In the genomic region with DNA sequence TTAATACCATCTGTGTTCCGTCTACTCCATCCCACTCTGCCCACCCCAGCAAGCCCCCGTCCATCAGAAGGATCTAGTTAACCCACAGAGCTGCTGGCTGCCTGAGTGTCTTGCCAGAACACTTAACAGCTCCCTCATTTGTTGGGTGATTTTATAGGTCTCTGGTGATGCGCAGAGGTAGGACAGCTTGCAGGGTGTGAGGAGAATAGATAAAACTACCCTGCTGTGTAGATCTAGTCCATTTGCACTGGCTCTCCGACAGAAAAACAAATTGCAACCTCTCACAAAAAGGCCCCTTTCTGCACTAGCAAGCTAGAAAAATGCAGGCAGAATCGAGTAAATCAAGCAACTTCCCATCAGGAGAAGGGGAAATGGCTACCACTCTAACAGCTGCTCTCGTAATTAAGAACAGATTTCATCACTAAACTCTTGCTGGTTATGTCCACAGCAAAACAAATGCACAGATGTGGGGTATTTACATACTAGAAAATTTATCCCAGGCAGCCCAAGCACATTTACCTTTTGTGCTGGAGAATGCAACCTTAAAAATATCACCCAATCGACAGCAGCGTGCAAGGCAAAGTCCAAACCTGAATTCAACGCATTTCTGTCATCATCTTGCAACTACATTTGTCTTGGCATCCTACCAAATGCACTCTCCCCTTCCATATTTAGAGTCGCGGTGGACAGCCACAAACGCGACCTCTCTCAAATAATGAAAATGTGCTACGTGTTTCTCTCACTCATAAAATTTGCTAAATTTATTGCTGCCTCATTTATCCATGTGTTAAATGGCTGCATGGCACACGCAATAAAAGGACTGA, we compare ENCODE assay signal across 8 mouse cellular contexts.
DNase-seq lines count a peak whose midpoint lies in the region; ATAC-seq and TF ChIP-seq lines count a peak whose summit lies in the region.

No protein-coding gene starts in this region.

- H3K27me3 ChIP-seq in heart, embryonic 12.5 days (replicated peaks): no peaks in the 10 kb centered on the region
- no peaks in the 10 kb centered on the region for H3K27me3 ChIP-seq in limb, embryonic 14.5 days (ENCODE audit: control insufficient read depth, insufficient read depth, low read length)

- no peaks in the 10 kb centered on the region for H3K36me3 ChIP-seq in heart, embryonic 12.5 days
- H3K36me3 ChIP-seq in limb, embryonic 14.5 days (ENCODE audit: control insufficient read depth, insufficient read depth, low read length): 0 out of 2 replicates have a peak, but pooled peaks cover 2% of the 10 kb centered on the region

- no peak overlapping the region for H3K4me3 ChIP-seq in heart, embryonic 12.5 days
- H3K4me3 ChIP-seq in limb, embryonic 14.5 days (replicated peaks; ENCODE audit: low read length): no peak overlapping the region

- peaks cover 47% of the 10 kb centered on the region for H3K4me1 ChIP-seq in heart, embryonic 12.5 days (replicated peaks)
- H3K4me1 ChIP-seq in limb, embryonic 14.5 days (ENCODE audit: control insufficient read depth, insufficient read depth, low read length): peaks cover 48% of the 10 kb centered on the region

- no peak overlapping the region for H3K9ac ChIP-seq in heart, embryonic 12.5 days
- H3K9ac ChIP-seq in limb, embryonic 14.5 days (ENCODE audit: low read depth, low read length, severe bottlenecking): no peak overlapping the region

- DNase-seq in heart, postnatal 14 days: no peak
- DNase-seq in embryo, embryonic 11 days: peak; percentile 65
- DNase-seq in heart, postnatal 10 days: peak; percentile 15 to 21
- DNase-seq in limb, embryonic 14.5 days (ENCODE audit: low spot score): peak; percentile 59
- DNase-seq in adrenal gland, adult 8-10 months: no peak
- no peak for DNase-seq in ovary, adult 18-20 months (ENCODE audit: low spot score)

- peak overlapping the region; percentile 29 for H3K27ac ChIP-seq in heart, embryonic 12.5 days (ENCODE audit: poor library complexity, severe bottlenecking)
- peak overlapping the region; percentile 58 for H3K27ac ChIP-seq in limb, embryonic 14.5 days (replicated peaks; ENCODE audit: low read depth, low read length)

- TF ChIP-seq POLR2A in limb, embryonic 14.5 days (IDR thresholded peaks at IDR 0.05; ENCODE audit: borderline replicate concordance, extremely low read depth, insufficient read depth, insufficient read length): no peak

- ATAC-seq in heart, embryonic 12.5 days (ENCODE audit: insufficient number of reproducible peaks, low FRiP score): no peak
- ATAC-seq in limb, embryonic 14.5 days (ENCODE audit: low FRiP score, low read depth): peak; percentile 66
- no peak for ATAC-seq in activated CD4-positive, CD25-positive, alpha-beta regulatory T cell, adult 4 months

- 43% methylated on average over 15 of the region's 15 CpGs for WGBS in heart, embryonic 12.5 days
- WGBS in limb, embryonic 14.5 days: 10% methylated on average over 15 of the region's 15 CpGs

- H3K9me3 ChIP-seq in heart, embryonic 12.5 days (replicated peaks): no peaks in the 10 kb centered on the region
- no peaks in the 10 kb centered on the region for H3K9me3 ChIP-seq in limb, embryonic 14.5 days (ENCODE audit: control insufficient read depth, low read length)

- intact Hi-C loops in heart, postnatal 14 days (cut with DNase I): no loop called here
- intact Hi-C loops in heart, postnatal 10 days (cut with DNase I): no loop called here

- H3K4me2 ChIP-seq in heart, embryonic 12.5 days: peak overlapping the region; percentile 34
- peak overlapping the region; percentile 8 for H3K4me2 ChIP-seq in limb, embryonic 14.5 days (replicated peaks; ENCODE audit: low read depth, low read length, severe bottlenecking)

Comparison
In these comparisons a context has a peak if more than half of its experiments do, and no peak if none do; other contexts are left out.
1. DNase-seq: peak in embryo, embryonic 11 days (single experiment), heart, postnatal 10 days (2 of 2) and limb, embryonic 14.5 days (single experiment); none in heart, postnatal 14 days (0 of 2), adrenal gland, adult 8-10 months (single experiment) and ovary, adult 18-20 months (single experiment).